Mouse (Mus musculus) frontal cortex, adult 2 months (tissue): Measurements from ENCODE around the gene Ttl. TPM values are rescaled to one million over a fixed set of nuclear protein-coding genes. Genes with fewer than 3 reads are reported as not detected.

Experiments
- DNase-seq, 2 experiments: peaks; one replicate each; pipeline ENCODE4 v3.0.0; 2022; ENCODE audit warnings: low spot score in 1 of 2; ENCODE audit errors: extremely low spot score in 1 of 2
- polyA plus RNA-seq: library from polyadenylated mRNA; depleted of rRNA; stranded (reverse); fragments of >200 nt; gene quantifications from 2 replicates; pipeline ENCODE4 v1.2.3, GENCODE M21; 2012; rRNA removed

Ttl gene
- 30.1 and 30.8 TPM in 2 replicates for polyA plus RNA-seq

- peak in 1 of 2 experiments; percentile 69 for DNase-seq
Observed at GRCm38 (mm10) chr2:129065437-129066282, at the start of gene Ttl. Gene Ttl (plus strand): TSS chr2:129065942.

GRCm38 (mm10) chr2:129020106-129020505 is 45.6 kb upstream of the Ttl start:
- DNase-seq = no peak

GRCm38 (mm10) chr2:129024820-129025219 is 40.9 kb upstream of the Ttl start:
- no peak for DNase-seq

GRCm38 (mm10) chr2:129035381-129035780 is 30.4 kb upstream of the Ttl start:
- DNase-seq = peak in 1 of 2 experiments; percentile 16

GRCm38 (mm10) chr2:129038426-129038936 is 27.3 kb upstream of the Ttl start:
- peak in 1 of 2 experiments; percentile 6 for DNase-seq

GRCm38 (mm10) chr2:129038937-129039631 is 26.7 kb upstream of the Ttl start:
- DNase-seq = peak in 1 of 2 experiments; percentile 13

GRCm38 (mm10) chr2:129040567-129040966 is 25.2 kb upstream of the Ttl start:
- no peak for DNase-seq

- no peak for DNase-seq
Observed at GRCm38 (mm10) chr2:129046172-129046845, 19.4 kb upstream of the Ttl start.

GRCm38 (mm10) chr2:129046846-129047196 is 18.9 kb upstream of the Ttl start:
- DNase-seq = no peak

GRCm38 (mm10) chr2:129047811-129048210 is 17.9 kb upstream of the Ttl start, which contains the start of gene Vinac1:
Gene Vinac1 (minus strand): TSS chr2:129048172.
- no peak for DNase-seq

- no peak for DNase-seq
Observed at GRCm38 (mm10) chr2:129052451-129052983, 13.2 kb upstream of the Ttl start.

GRCm38 (mm10) chr2:129055741-129056140 is 10.0 kb upstream of the Ttl start:
- no peak for DNase-seq

- peak in 1 of 2 experiments; percentile 26 for DNase-seq
Observed at GRCm38 (mm10) chr2:129056597-129056996, 9.1 kb upstream of the Ttl start.

- DNase-seq = no peak
Observed at GRCm38 (mm10) chr2:129057256-129057655, 8.5 kb upstream of the Ttl start.

GRCm38 (mm10) chr2:129057920-129058361 is 7.8 kb upstream of the Ttl start:
- DNase-seq = no peak

- no peak for DNase-seq
Observed at GRCm38 (mm10) chr2:129061456-129062059, 4.2 kb upstream of the Ttl start.

GRCm38 (mm10) chr2:129066326-129066725 is 584 bp downstream of the Ttl start:
- peak in 1 of 2 experiments; percentile 78 for DNase-seq

GRCm38 (mm10) chr2:129070296-129070695 is 4.6 kb downstream of the Ttl start:
- no peak for DNase-seq

GRCm38 (mm10) chr2:129078313-129078712 is 12.6 kb downstream of the Ttl start:
- DNase-seq = no peak

GRCm38 (mm10) chr2:129079194-129079593 is 13.5 kb downstream of the Ttl start:
- DNase-seq = no peak
